Mouse (Mus musculus): ENCODE measurements around the gene Krtap19-2.

The Krtap19-2 gene

DNA sequence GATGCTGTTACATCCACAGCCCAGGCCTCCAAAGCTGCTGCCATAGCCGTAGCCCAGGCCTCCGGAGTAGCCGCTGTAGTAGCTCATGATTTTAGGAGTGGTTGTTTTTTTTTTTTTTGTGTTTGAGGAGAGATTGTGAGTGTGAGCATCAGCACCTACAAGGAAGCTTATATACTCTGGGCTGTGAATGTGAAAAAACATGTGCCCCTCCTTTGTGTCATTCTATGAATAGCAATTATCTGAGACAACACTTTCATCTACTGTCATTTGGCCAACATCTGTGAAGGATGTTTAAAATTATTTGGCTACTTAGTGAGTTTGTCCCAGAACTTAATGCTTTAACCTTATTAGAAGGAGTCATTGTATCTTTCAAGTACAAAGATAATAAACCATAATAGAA, at the start of gene Krtap19-2:
TSS of gene Krtap19-2 (minus strand) at position 101 of the 400 bp plus-strand sequence.
- DNase-seq (ENCODE audit: extremely low read depth, low read depth): no peak

DNA sequence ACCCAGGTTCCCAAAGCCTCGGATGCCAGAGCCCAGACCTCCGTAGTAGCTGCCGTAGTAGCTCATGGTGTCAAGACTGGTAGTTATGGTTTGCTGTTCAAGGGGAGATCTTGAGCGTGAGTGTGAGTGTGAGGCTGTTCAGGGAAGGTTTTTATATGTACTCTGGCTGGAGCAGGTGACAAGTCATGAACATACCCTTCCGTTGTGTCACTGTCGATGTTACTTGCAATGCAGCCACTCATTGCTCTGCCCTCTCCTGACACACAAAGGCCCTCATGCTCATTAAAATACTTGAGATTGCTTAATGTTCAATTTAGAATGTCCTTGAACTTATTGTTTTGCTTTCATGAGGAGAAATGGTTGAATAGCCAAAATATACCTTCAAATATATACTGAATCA, 22.3 kb upstream of the Krtap19-2 start, which contains the start of gene Krtap19-5:
TSS of gene Krtap19-5 (minus strand) at position 101 of the 400 bp plus-strand sequence.
- DNase-seq (ENCODE audit: extremely low read depth, low read depth): no peak

DNA sequence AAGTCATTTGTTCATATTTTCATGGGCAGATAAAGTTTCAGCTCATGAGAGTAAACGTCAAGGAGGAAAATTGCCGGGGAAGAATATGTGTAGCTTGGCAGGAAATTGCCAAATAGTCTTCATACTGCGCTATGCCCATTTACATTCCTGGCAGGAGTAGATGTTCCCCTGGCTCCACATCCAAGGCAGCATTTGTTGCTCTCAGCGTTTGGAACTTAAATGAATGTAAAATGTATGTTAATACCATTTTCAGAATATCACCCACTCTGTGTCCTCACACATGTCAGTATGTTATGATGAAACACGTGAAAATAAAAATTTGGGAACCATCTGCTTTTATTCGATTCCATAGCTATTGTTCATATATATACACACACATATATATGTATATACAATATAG, 12.8 kb upstream of the Krtap19-2 start:
- DNase-seq (ENCODE audit: extremely low read depth, low read depth): no peak

DNA sequence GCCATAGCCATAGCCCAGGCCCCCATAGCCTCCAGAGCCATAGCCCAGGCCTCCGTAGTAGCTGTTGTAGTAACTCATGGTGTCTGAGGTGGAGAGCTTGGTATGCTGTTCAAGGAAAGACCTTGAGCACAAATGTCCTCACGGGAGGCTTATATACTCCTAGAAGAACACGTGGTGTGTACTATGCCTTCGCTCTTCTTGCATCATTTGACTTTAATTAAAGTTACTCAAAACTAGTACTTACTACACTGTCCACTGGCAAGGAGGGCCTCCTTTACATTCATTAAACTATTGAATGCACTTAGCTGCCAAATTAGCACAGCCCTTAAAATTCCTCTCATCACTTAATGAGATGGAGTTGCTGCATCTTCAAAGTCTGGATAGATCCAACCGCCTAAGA, 10.9 kb upstream of the Krtap19-2 start, which contains the start of gene Krtap19-4:
TSS of gene Krtap19-4 (minus strand) at position 101 of the 400 bp plus-strand sequence.
- no peak for DNase-seq (ENCODE audit: extremely low read depth, low read depth)

DNA sequence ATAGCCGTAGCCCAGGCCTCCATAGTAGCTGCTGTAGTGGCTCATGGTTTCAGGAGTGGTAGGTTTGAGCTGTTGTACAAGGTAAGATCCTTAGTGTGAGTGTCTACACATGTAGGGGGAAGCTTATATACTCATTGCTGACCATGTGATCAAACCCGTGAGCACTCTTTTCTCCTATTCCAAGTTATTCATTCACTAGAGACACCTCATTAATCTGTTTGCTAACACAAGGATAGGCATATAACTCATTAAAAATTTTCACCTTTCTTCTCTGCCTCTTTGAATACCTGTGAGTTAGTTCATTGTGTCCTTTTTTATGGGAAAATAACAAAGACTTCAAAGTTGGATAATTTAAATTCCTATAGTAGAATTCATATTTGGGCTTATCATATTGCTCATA, 3.9 kb upstream of the Krtap19-2 start, which contains the start of gene Krtap19-3:
TSS of gene Krtap19-3 (minus strand) at position 101 of the 400 bp plus-strand sequence.
- no peak for DNase-seq (ENCODE audit: extremely low read depth, low read depth)

DNA sequence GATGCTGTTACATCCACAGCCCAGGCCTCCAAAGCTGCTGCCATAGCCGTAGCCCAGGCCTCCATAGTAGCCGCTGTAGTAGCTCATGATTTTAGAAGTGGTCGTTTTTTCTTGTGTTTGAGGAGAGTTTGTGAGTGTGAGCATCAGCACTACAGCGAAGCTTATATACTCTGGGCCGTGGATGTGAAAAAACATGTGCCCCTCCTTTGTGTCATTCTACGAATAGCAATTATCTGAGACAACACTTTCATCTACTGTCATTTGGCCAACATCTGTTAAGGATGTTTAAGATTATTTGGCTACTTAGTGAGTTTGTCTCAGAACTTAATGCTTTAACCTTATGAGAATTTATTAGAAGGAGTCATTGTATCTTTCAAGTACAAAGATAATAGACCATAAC, 4.8 kb downstream of the Krtap19-2 start, which contains the start of gene Krtap19-1:
TSS of gene Krtap19-1 (minus strand) at position 101 of the 400 bp plus-strand sequence.
- no peak for DNase-seq (ENCODE audit: extremely low read depth, low read depth)

DNA sequence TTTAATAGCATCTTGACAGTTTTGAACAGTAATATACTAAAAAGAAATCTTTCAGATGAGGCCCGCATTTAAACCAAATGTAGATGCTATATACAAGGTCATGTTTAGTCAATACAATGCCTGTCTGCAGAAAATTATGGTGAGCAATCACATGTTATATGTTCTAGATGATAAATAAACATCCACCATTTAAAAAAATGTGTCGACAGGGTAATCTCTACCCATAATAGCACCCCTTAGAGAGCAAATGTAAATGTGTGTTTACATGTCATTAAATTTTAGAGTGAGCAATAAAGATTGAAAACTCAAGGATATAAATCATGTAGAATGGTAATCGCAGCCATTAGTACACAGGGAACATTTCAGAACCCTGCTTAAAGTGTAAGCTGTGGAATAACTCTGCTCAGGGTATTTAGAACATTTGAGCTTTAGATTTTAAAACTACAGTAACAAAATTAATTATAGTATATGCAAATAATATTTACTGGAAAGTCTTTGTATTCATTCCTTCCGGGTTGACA, 9.1 kb downstream of the Krtap19-2 start:
- DNase-seq (ENCODE audit: extremely low read depth, low read depth): no peak

DNA sequence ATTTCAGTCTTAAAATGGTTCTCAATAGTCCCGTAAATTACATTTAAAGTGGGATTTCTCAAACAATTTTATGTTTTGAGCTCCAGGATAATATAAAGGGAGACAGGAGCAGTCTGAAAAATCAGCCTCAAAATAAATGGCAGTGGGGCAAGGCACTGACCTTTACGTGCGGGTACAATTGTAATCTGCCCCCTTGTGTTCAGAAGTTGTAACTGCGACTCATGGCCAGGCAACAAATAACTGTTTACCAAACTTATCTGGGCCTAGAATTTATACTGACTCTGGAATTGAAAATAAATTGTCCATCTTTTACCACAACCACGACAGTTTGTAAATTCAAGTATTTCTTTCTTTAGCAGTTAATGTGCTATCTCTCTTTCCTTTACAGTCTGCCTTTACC, 22.6 kb downstream of the Krtap19-2 start:
- peak; percentile 0 for DNase-seq (ENCODE audit: extremely low read depth, low read depth)

DNA sequence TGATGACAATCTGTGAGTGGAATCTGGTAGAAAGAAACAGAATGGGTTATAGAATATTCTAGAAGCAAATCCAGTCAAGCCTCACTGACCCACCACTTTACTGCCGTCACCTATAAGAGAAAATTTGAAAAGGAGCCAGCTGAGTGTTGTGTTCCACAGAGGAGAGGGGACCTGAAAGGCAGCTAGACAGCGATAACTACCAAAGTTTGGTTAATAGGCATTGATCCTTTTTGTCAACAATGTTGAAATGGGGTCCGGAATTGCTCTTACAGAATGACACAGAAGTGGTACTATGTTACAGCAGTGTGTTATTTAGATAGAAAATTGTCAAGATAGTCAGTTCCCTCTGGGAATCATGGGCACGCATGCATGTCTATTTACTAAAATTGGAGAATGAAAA, 25.5 kb downstream of the Krtap19-2 start:
- DNase-seq (ENCODE audit: extremely low read depth, low read depth): no peak

DNA sequence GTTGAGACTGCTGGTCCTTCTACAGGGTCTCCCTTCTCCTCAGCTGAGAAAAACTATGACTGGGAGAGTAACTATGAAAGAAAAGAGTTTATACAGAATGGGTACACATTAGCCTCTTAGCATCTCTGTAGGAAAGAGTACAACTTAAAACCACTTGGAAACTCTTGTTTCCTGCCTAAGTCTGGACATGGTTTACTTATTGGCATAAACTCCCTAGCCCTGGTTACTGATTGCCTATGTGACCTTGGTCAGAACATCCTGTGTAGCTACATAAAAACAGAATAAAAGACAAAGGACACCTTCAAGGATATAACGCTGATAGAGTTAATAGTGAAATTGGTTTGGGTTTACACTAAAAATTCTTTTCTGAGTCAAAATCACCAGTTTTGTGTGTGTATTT, 26.7 kb downstream of the Krtap19-2 start:
- DNase-seq (ENCODE audit: extremely low read depth, low read depth): no peak

DNA sequence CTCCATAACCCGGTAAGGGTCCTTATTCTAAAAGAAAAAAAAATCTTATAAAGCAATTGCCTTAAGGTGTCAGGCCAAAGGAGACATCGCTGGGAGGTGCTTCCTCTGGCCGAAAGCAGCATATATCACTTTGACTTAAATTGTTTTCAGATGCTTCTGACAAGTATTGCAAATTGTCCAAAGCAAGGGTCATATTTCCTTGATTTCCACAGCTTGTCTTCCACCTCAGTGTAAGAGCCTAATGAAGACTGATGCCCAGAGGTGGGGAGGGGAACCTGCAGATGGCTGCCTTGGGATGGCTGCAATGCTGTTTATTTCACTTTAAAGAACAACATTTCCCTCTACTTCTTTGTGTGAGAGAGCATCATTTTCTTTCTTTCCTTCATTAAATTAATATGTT, 47.1 kb downstream of the Krtap19-2 start:
- no peak for DNase-seq (ENCODE audit: extremely low read depth, low read depth)

DNA sequence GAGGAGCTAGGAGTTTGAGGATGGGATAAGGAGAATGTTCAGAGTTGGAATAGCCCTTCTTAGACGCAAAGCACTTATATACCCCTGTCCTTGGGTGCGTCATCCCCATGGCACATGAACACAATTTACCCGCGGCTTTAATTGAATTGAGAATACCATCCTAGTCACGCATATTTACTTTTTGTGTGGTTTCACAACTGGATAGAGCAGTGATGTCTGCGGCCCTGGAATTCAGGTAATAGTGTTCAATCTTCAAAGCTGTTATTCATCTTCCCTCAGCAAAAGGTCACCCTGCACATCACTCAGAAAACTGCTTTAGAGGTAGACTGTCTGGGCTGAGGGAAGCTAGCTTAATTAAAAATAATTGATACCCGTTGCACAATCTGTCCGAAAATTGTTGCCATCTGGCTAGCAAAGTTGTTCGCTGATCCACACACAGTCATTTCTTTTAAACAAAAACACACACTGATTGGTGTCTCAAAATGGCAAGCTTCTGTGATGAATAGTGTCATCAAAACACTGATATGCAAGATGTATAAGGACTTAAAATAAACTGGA, 47.9 kb downstream of the Krtap19-2 start, which contains the start of gene Krtap14:
TSS of gene Krtap14 (minus strand) at position 51 of the 558 bp plus-strand sequence.
- no peak for DNase-seq (ENCODE audit: extremely low read depth, low read depth)

DNA sequence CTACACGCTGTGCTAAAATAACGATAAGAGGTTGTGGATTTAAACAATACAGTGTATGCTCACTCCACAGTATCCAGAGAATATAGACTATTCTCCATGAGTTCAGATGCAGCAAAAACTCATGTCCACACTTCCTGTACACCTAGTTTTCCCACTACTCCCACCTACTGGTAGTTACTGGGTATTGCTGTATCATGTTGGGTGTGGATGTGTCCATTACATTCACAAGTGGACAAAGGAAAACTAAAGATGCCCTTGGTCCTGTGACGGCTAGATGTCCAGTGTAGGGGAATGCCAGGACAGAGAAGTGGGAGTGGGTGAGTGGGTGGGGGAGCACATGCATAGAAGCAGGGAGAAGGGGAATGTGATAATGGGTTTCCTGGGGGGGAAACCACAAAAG, 50.3 kb downstream of the Krtap19-2 start:
- DNase-seq (ENCODE audit: extremely low read depth, low read depth): peak; percentile 1
